In genomic region chr11:105449581-105450315, GRCm38 (mm10) we compare ENCODE assay signal across 21 mouse cellular contexts. TPM values are rescaled to one million over a fixed set of nuclear protein-coding genes. Genes with fewer than 3 reads are reported as not detected.
DNase-seq lines count a peak whose midpoint lies in the region; ATAC-seq lines count a peak whose summit lies in the region.
"Had no signal": no experiment of that assay in that cellular context is flagged by ENCODE, and none has a peak within 500 bp of the region (broad histone marks: within the 10 kb centered on the region; RNA-seq: fewer than 3 reads in every experiment).

No protein-coding gene starts in this region.

- H3K9ac ChIP-seq in lung, embryonic 15.5 days, result no peak overlapping the region
- H3K9ac ChIP-seq: limb, embryonic 13.5 days; liver, embryonic 13.5 days; midbrain, embryonic 12.5 days had no signal

- 0 out of 2 replicates have a peak, but pooled peaks have one; percentile 14 for ATAC-seq in lung, embryonic 15.5 days (ENCODE audit: borderline replicate concordance, extremely low read depth, low FRiP score, low TSS enrichment)

- H3K27me3 ChIP-seq in lung, embryonic 15.5 days, result peaks cover 4% of the 10 kb centered on the region; the same call in 1 of the 2 replicates
- H3K27me3 ChIP-seq: limb, embryonic 13.5 days had no signal

- DNase-seq in ES-CJ7 (ENCODE audit: low read depth, low spot score), result peak; percentile 42
- DNase-seq in T-cell, adult 2 months (ENCODE audit: low spot score), result peak; percentile 73
- DNase-seq in natural killer cell, adult 2 months (ENCODE audit: low spot score in 2 of 2), result peak; percentile 14 to 41
- DNase-seq in frontal cortex, postnatal 14 days (ENCODE audit: low spot score in 2 of 2), result no peak
- DNase-seq in spleen, adult 12 weeks (ENCODE audit: low spot score), result no peak
- DNase-seq in embryo, embryonic 10.5 days (ENCODE audit: low spot score), result no peak
- DNase-seq: adrenal gland, adult 2 months; cerebellum, postnatal 14 days; embryo, embryonic 11 days; gastrocnemius, postnatal 14 days; heart, adult 2 months; heart, postnatal 10 days; kidney, adult 18-20 months; liver, embryonic 13.5 days; thymus, postnatal 25 days had no signal

- peak overlapping the region; percentile 13; the same call in 1 of the 2 replicates for H3K4me2 ChIP-seq in lung, embryonic 15.5 days
- H3K4me2 ChIP-seq: limb, embryonic 13.5 days; liver, embryonic 13.5 days; midbrain, embryonic 12.5 days had no signal

- H3K9me3 ChIP-seq in lung, embryonic 15.5 days, result no peaks in the 10 kb centered on the region
- H3K9me3 ChIP-seq: limb, embryonic 13.5 days; liver, embryonic 13.5 days; midbrain, embryonic 12.5 days had no signal

- WGBS in lung, embryonic 15.5 days, result 52% methylated on average over 12 of the region's 12 CpGs

- no peaks in the 10 kb centered on the region for H3K36me3 ChIP-seq in lung, embryonic 15.5 days
- H3K36me3 ChIP-seq: limb, embryonic 13.5 days; liver, embryonic 13.5 days; midbrain, embryonic 12.5 days had no signal

- no peak overlapping the region for H3K27ac ChIP-seq in lung, embryonic 15.5 days
- H3K27ac ChIP-seq: heart, adult 2 months; kidney, postnatal 0 days; limb, embryonic 13.5 days; liver, embryonic 13.5 days; midbrain, embryonic 12.5 days had no signal

- H3K4me1 ChIP-seq in lung, embryonic 15.5 days, result peaks cover 6% of the 10 kb centered on the region
- H3K4me1 ChIP-seq: liver, embryonic 13.5 days had no signal

- H3K4me3 ChIP-seq in lung, embryonic 15.5 days, result no peak overlapping the region
- H3K4me3 ChIP-seq: heart, adult 2 months; limb, embryonic 13.5 days; liver, embryonic 13.5 days; midbrain, embryonic 12.5 days had no signal

RNA-seq across cellular contexts. Expression of gene March10, which starts 6.8 kb away (rescaled TPM):
- polyA plus RNA-seq in lung, embryonic 15.5 days (2015; fragmentation: Nextera tagmentation; extraction: Ambion mirVana), result 0.13 and 0.15 TPM in 2 replicates
- polyA plus RNA-seq: adrenal gland, adult 2 months; forebrain, embryonic 11.5 days; limb, embryonic 13.5 days; liver, embryonic 13.5 days; small intestine, adult 2 months had no signal

Comparison
In these comparisons a context has a peak if more than half of its experiments do, and no peak if none do; other contexts are left out.
1. DNase-seq: peak in ES-CJ7 (single experiment), T-cell, adult 2 months (single experiment) and natural killer cell, adult 2 months (2 of 2); none in frontal cortex, postnatal 14 days (0 of 2), spleen, adult 12 weeks (single experiment) and embryo, embryonic 10.5 days (single experiment).